Mouse (Mus musculus): ENCODE measurements around the gene Cep128. TPM values are rescaled to one million over a fixed set of nuclear protein-coding genes. Genes with fewer than 3 reads are reported as not detected.

Gene Cep128
- polyA plus RNA-seq, 1 experiment: 5.4 TPM

GRCm38 (mm10) chr12:91266014-91266413 is 118.2 kb downstream of the Cep128 start:
- TF ChIP-seq FOSL1 (IDR thresholded peaks at IDR 0.05; ENCODE audit: insufficient read depth, low read length, poor library complexity, severe bottlenecking) (no peak), MYOD1 (IDR thresholded peaks at IDR 0.05; ENCODE audit: control insufficient read depth, insufficient read length, low read depth) (no peak), MYOG (IDR thresholded peaks at IDR 0.05; ENCODE audit: control insufficient read depth, extremely low read depth, insufficient read length) (no peak), MAX (IDR thresholded peaks at IDR 0.05) (no peak), CTCF (IDR thresholded peaks at IDR 0.05; ENCODE audit: control insufficient read depth, insufficient read depth, insufficient read length) (no peak), USF1 (IDR thresholded peaks at IDR 0.05; ENCODE audit: low read depth) (no peak), CEBPB (IDR thresholded peaks at IDR 0.05; ENCODE audit: low read depth) (no peak)
- H3K4me3 ChIP-seq (ENCODE audit: insufficient read depth, poor library complexity, severe bottlenecking): no peak overlapping the region
- H3ac ChIP-seq (ENCODE audit: control insufficient read depth, insufficient read length, low read depth): no peak overlapping the region
- H3K27me3 ChIP-seq (ENCODE audit: control insufficient read depth, insufficient read depth, insufficient read length): no peaks in the 10 kb centered on the region
- no peaks in the 10 kb centered on the region for H3K79me2 ChIP-seq (ENCODE audit: control insufficient read depth, insufficient read depth)
- H3K36me3 ChIP-seq (ENCODE audit: control insufficient read depth, insufficient read depth): peaks cover 3% of the 10 kb centered on the region
- H3K79me3 ChIP-seq (ENCODE audit: low read depth): no peaks in the 10 kb centered on the region

GRCm38 (mm10) chr12:91265462-91265861 is 118.7 kb downstream of the Cep128 start:
- Histone ChIP-seq H3K79me3 (ENCODE audit: low read depth) (no peaks in the 10 kb centered on the region), H3K4me3 (ENCODE audit: insufficient read depth, poor library complexity, severe bottlenecking) (no peak overlapping the region), H3ac (ENCODE audit: control insufficient read depth, insufficient read length, low read depth) (no peak overlapping the region), H3K36me3 (ENCODE audit: control insufficient read depth, insufficient read depth) (peaks cover 3% of the 10 kb centered on the region), H3K79me2 (ENCODE audit: control insufficient read depth, insufficient read depth) (no peaks in the 10 kb centered on the region), H3K27me3 (ENCODE audit: control insufficient read depth, insufficient read depth, insufficient read length) (no peaks in the 10 kb centered on the region)
- TF ChIP-seq MYOD1 (IDR thresholded peaks at IDR 0.05; ENCODE audit: control insufficient read depth, insufficient read length, low read depth): no peak
- TF ChIP-seq MYOG (IDR thresholded peaks at IDR 0.05; ENCODE audit: control insufficient read depth, extremely low read depth, insufficient read length): no peak
- no peak for TF ChIP-seq CTCF (IDR thresholded peaks at IDR 0.05; ENCODE audit: control insufficient read depth, insufficient read depth, insufficient read length)
- TF ChIP-seq FOSL1 (IDR thresholded peaks at IDR 0.05; ENCODE audit: insufficient read depth, low read length, poor library complexity, severe bottlenecking): no peak
- no peak for TF ChIP-seq CEBPB (IDR thresholded peaks at IDR 0.05; ENCODE audit: low read depth)
- no peak for TF ChIP-seq USF1 (IDR thresholded peaks at IDR 0.05; ENCODE audit: low read depth)
- TF ChIP-seq MAX (IDR thresholded peaks at IDR 0.05): no peak

DNA sequence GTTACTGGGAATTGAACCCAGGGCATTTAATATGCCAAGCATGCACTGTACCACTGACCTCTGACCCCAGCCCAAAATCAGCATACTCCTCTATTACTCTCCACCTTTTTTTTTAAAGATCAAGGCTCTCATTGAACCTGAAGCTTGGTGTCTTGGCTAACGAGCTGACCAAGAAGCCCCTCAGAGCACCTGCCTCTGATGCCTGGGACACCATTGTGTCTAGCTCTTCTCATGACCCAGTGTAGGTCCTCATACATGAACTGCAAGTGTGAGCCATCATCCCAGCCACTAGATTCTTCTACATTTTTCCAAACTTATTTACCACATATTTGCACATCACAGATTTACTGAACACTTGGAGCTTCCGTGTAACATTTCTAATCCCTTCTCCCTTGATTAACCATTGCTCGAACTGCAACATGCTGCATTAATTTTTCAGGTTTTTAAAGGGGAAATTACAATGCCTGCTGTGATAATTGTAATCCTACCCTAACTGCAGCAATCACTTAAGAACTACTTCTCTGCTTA is 119.3 kb downstream of the Cep128 start:
- no peak for TF ChIP-seq MYOD1 (IDR thresholded peaks at IDR 0.05; ENCODE audit: control insufficient read depth, insufficient read length, low read depth)
- no peak for TF ChIP-seq MYOG (IDR thresholded peaks at IDR 0.05; ENCODE audit: control insufficient read depth, extremely low read depth, insufficient read length)
- no peak for TF ChIP-seq CEBPB (IDR thresholded peaks at IDR 0.05; ENCODE audit: low read depth)
- no peak for TF ChIP-seq MAX (IDR thresholded peaks at IDR 0.05)
- no peak for TF ChIP-seq CTCF (IDR thresholded peaks at IDR 0.05; ENCODE audit: control insufficient read depth, insufficient read depth, insufficient read length)

GRCm38 (mm10) chr12:91263705-91264104 is 120.5 kb downstream of the Cep128 start:
- Histone ChIP-seq H3K79me2 (ENCODE audit: control insufficient read depth, insufficient read depth) (no peaks in the 10 kb centered on the region), H3ac (ENCODE audit: control insufficient read depth, insufficient read length, low read depth) (no peak overlapping the region), H3K4me3 (ENCODE audit: insufficient read depth, poor library complexity, severe bottlenecking) (no peak overlapping the region), H3K79me3 (ENCODE audit: low read depth) (no peaks in the 10 kb centered on the region), H3K36me3 (ENCODE audit: control insufficient read depth, insufficient read depth) (peaks cover 15% of the 10 kb centered on the region), H3K27me3 (ENCODE audit: control insufficient read depth, insufficient read depth, insufficient read length) (no peaks in the 10 kb centered on the region)
- TF ChIP-seq FOSL1 (IDR thresholded peaks at IDR 0.05; ENCODE audit: insufficient read depth, low read length, poor library complexity, severe bottlenecking): no peak
- TF ChIP-seq MAX (IDR thresholded peaks at IDR 0.05): no peak

More for the DNA sequence above, 119.3 kb downstream of the Cep128 start:
- Histone ChIP-seq H3K36me3 (ENCODE audit: control insufficient read depth, insufficient read depth) (peaks cover 8% of the 10 kb centered on the region), H3K4me3 (ENCODE audit: insufficient read depth, poor library complexity, severe bottlenecking) (no peak overlapping the region), H3K79me2 (ENCODE audit: control insufficient read depth, insufficient read depth) (no peaks in the 10 kb centered on the region), H3K79me3 (ENCODE audit: low read depth) (no peaks in the 10 kb centered on the region), H3K27me3 (ENCODE audit: control insufficient read depth, insufficient read depth, insufficient read length) (no peaks in the 10 kb centered on the region), H3ac (ENCODE audit: control insufficient read depth, insufficient read length, low read depth) (no peak overlapping the region)

DNA sequence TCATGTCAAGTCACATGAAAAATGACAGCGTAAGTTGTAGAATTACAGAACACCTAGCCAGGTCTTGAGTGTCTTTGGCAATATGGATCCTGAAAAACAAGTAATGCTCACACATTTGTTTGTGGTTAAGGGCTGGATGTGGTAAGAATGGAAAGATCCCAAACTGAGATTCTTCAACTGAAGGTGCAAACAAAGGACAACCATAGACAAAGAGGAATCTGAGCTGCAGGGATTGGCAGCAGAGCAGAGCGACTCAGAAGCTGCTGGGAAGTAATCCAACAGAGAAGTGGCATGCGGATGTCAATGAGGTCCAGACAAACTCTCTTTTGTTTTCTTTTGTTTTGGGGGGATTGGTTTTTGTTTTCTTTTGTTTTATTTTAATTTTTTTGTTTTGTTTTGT is 121.4 kb downstream of the Cep128 start:
- no peak overlapping the region for H3ac ChIP-seq (ENCODE audit: control insufficient read depth, insufficient read length, low read depth)
- H3K79me2 ChIP-seq (ENCODE audit: control insufficient read depth, insufficient read depth): no peaks in the 10 kb centered on the region
- H3K36me3 ChIP-seq (ENCODE audit: control insufficient read depth, insufficient read depth): peaks cover 15% of the 10 kb centered on the region
- H3K79me3 ChIP-seq (ENCODE audit: low read depth): no peaks in the 10 kb centered on the region
- TF ChIP-seq USF1 (IDR thresholded peaks at IDR 0.05; ENCODE audit: low read depth): no peak
- TF ChIP-seq CEBPB (IDR thresholded peaks at IDR 0.05; ENCODE audit: low read depth): no peak
- TF ChIP-seq FOSL1 (IDR thresholded peaks at IDR 0.05; ENCODE audit: insufficient read depth, low read length, poor library complexity, severe bottlenecking): no peak
- TF ChIP-seq MAX (IDR thresholded peaks at IDR 0.05): no peak
- TF ChIP-seq MYOG (IDR thresholded peaks at IDR 0.05; ENCODE audit: control insufficient read depth, extremely low read depth, insufficient read length): no peak
- no peak for TF ChIP-seq MYOD1 (IDR thresholded peaks at IDR 0.05; ENCODE audit: control insufficient read depth, insufficient read length, low read depth)
- TF ChIP-seq CTCF (IDR thresholded peaks at IDR 0.05; ENCODE audit: control insufficient read depth, insufficient read depth, insufficient read length): no peak
- no peak overlapping the region for H3K4me3 ChIP-seq (ENCODE audit: insufficient read depth, poor library complexity, severe bottlenecking)
- H3K27me3 ChIP-seq (ENCODE audit: control insufficient read depth, insufficient read depth, insufficient read length): no peaks in the 10 kb centered on the region

- Histone ChIP-seq H3K4me3 (ENCODE audit: insufficient read depth, poor library complexity, severe bottlenecking) (no peak overlapping the region), H3K79me3 (ENCODE audit: low read depth) (no peaks in the 10 kb centered on the region), H3K79me2 (ENCODE audit: control insufficient read depth, insufficient read depth) (no peaks in the 10 kb centered on the region), H3K27me3 (ENCODE audit: control insufficient read depth, insufficient read depth, insufficient read length) (no peaks in the 10 kb centered on the region), H3K36me3 (ENCODE audit: control insufficient read depth, insufficient read depth) (peaks cover 12% of the 10 kb centered on the region), H3ac (ENCODE audit: control insufficient read depth, insufficient read length, low read depth) (no peak overlapping the region)
- TF ChIP-seq MYOG (IDR thresholded peaks at IDR 0.05; ENCODE audit: control insufficient read depth, extremely low read depth, insufficient read length): no peak
- no peak for TF ChIP-seq MYOD1 (IDR thresholded peaks at IDR 0.05; ENCODE audit: control insufficient read depth, insufficient read length, low read depth)
Observed at GRCm38 (mm10) chr12:91256334-91256733, 127.9 kb downstream of the Cep128 start.
